Mouse (Mus musculus): ENCODE data around the gene Plp2.
"Not testable (repeated sequence)": the region's sequence is repeated elsewhere in the genome, so short reads cannot be mapped to it uniquely, and the experiment has no call there.

Plp2 gene

DNA sequence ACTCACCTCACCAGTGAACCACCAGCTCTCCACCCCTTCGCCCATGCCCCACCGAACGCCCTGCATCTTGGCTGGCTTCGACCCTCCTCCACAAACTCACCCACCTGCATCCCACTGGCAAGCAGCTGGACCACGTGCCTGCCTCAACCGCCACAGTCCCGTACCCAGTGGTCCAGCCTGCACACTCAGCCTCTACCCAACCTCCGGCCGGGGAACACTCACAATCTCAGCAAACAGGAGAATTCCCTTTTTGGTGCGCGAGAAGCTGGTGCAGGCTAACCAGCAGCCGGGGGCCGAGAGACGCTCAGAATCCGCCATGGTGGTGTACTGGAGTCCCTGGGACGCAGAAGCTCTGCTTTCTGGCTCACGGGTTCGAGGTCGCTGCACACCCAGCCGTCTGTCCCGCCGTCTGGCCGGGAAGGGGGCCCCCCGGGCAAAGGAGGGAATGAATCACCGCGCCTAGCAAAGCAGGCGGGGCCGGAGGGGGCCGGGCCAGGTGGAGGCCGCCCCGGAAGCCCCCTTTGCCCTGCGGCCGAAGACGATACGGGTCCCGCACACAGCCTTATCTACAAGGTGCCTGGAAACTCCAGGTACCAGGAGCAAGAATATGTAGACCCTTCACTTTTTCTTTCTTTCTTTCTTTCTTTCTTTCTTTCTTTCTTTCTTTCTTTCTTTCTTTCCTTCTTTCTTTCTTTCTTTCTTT lies at the start of gene Plp2:
Gene Plp2 (minus strand): TSS at position 470 of the 703 bp plus-strand sequence.
- no peak for DNase-seq (ENCODE audit: low read depth, low spot score)

DNA sequence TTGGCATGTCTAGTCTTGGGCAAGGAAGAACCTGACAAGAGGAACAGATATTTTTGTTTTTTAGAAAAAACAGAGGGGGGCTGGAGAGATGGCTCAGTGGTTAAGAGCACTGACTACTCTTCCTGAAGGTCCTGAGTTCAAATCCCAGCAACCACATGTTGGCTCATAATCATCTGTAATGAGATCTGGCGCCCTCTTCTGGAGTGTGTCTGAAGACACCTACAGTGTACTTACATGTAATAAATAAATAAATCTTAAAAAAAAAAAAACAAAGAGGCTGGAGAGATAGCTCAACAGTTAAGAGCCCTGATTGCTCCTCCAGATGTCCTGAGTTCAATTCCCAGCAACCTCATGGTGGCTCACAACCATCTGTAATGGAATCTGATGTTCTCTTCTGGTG lies 44.9 kb upstream of the Plp2 start:
- DNase-seq (ENCODE audit: low read depth, low spot score): not testable (repeated sequence)

DNA sequence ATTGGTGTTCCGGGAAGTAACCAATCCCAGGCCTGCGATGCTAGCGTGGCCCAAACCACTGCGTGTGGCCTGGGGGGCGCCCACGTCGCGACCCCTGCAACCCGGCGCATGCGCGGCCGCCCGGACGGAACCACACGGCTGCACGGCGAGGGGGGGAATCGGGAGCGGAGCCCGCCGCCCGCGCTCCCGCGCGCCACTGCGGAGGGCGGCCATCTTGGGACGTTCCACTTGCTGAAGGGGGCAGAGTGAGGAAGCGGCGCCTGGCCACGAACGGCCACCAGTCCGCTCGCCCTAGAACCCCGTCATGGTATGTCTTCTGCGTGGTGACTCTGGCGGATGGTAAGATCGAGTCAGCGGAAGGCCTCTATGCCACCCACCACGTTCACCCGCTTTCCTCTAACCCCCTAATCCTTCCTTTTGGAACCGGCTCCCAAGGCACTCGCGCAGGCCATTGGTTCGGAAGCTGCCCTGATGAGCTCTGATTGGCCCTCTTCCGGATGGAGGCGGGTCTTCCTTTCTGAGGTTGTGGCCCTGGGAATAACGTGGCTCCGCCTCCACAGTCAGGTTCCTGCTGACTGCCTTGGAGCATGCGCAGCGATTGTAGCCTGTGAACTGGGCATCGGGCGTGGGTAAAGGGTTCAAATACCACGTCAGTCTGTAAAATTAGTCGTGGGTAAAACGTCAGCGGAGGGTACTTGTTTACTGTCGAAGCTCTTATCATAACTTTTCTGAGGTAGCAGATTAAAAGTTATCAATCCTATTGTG lies 43.1 kb upstream of the Plp2 start, which contains the start of gene Wdr45:
Gene Wdr45 (plus strand): TSS at position 199 of the 765 bp plus-strand sequence.
- peak; percentile 90 for DNase-seq (ENCODE audit: low read depth, low spot score)

DNA sequence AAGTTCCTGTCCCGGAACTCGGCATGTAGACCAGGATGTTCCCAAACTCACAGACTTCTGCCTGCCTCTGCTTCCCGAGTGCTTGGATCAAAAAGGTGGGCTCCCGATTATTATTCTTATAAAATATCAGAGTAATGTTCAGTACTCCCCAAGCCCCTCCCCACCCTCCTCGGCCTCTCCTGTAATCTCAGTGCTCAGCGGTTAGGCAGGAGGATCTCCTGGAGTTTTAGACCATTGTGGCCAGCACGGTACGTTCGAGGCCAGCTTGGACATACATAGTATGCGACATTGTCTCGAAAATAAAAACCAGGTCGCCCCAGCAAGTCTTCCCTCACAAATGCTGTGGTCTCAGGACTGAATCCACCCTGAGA lies 42.6 kb upstream of the Plp2 start:
- not testable (repeated sequence) for DNase-seq (ENCODE audit: low read depth, low spot score)

DNA sequence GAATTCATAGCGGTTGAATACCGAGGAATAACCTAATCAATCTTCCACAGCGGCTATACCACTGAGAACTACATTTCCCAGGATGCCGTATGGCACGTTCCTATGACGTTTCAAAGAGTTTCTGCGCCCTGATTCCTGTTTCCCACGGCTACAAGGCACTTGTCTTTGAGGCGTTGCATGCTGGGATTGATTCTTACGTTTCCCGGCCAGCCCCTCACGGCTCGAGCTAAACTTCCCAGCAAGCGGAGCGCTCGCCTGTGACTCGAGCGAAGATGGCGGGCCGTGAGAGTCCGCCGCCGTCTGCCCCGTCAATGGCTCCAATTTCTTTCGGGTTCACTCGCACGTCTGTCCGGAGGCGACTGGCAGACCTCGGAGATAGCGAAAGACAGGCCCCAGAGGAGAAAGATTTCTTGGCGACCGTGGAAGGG lies 25.8 kb upstream of the Plp2 start, which contains the start of gene Gpkow:
Gene Gpkow (plus strand): TSS at position 178 of the 428 bp plus-strand sequence.
- peak; percentile 78 for DNase-seq (ENCODE audit: low read depth, low spot score)

DNA sequence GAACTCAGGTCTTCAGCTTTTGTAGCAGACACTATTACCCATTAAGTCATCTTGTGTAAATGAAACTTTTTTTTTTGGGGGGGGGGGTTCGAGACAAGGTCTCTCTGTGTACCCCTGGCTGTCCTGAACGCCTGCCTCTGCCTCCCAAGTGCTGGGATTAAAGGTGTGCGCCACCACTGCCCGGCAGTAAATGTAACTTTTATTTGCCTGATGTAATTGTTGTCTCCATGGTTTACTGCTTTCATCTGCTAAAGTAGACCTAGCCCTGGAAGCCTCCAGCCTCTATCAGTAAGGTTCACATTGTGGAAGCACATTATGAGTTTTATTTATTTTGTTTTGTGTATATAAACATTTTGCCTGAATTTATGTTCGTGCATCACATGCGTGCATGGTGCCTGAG lies 25.3 kb upstream of the Plp2 start:
- DNase-seq (ENCODE audit: low read depth, low spot score): no peak

DNA sequence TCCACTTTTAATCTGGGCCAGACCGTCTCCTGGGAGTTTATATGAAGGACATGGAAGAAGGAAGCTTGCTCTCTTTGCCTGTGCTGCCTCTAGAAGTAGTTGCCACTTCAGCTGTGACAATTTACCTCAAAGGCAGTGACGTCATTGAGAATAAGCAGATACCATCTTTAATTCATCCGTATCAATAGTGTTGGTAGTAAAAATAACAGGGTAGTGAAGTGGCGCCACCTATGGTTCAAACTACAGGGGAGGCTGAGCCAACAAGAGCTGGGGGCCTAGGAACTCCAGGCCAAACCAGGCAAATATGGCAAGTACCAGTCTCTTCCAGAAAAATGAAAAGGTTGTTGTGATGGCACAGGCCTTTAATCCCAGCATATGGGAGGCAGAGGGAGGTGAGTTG lies 21.7 kb upstream of the Plp2 start:
- DNase-seq (ENCODE audit: low read depth, low spot score): no peak

DNA sequence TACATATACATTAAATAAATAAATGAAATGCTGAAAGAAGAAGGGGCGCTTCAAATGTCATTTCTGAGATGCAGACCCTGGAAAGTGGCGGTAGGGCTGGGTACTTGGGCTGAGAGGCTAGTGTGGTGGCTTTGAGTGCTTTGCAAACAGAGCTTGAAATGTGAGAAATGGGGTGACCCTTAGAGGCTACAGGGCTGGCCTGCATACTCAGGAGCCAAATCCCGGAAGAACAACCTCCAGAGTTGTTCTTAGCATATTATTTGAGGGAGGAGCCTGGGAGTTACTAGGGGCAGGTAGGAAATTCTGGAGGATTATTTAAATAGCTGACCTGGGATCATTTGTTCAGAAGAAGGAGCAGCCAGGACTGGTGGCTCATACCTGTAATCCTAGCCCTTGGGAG lies 19.3 kb upstream of the Plp2 start:
- DNase-seq (ENCODE audit: low read depth, low spot score): no peak

DNA sequence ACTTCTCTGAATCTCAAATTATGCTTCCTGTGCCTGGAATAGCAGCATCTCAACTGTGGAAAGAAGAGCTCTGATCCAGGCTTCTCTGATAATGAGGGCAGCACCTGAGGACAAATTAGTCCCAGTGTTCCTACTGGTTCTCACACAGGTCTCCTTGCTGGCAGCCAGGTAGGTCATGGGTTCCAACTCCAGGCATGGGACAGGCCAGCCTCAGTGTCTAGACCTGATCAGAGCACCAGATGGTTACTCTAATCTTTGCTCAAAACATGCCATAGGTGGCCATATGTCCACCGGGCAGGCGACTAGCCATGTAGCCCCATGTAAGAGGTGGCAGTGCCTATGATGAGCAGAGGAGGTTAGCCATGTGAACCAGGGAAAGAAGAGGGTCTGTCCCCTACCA lies 17.1 kb upstream of the Plp2 start:
- DNase-seq (ENCODE audit: low read depth, low spot score): no peak

DNA sequence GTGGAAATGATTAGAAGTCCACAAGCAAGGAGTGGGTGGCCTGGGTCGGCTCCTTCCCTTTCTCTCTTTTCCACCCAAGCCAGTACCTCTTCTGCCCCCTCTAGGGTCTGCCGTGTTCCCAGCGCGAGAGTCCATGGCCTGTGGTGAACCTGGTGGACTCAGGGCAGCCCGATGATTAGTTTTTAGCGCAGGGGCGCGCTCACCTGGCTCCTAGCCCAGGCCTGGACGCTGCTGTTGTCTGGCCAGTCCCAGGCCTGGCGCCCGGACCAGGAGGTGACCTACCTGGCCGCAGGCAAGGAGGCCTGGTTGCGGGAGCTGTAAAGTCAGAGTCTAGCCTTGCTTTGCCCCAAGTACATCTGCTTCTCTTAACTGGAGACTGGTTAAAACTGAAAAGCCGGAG lies 9.7 kb upstream of the Plp2 start, which contains the start of gene Magix:
Gene Magix (minus strand): TSS at position 388 of the 400 bp plus-strand sequence.
- no peak for DNase-seq (ENCODE audit: low read depth, low spot score)

DNA sequence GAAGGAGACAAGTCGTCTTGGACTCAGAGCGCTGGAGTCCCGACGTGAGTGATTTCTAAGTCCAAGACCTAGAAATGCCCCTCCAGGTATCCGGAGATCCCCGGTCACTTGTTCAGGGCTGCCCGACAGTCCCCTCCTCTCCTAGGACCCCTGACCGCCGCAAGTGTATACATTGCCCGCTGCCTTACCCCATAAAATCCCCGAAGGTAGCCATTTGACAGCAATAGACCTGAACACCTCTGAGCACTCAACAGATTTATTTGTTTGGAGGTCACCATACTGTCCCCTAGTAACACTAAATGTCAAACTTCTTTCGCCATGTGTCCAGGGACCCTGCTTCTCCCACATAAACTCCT lies 8.8 kb upstream of the Plp2 start:
- no peak for DNase-seq (ENCODE audit: low read depth, low spot score)

DNA sequence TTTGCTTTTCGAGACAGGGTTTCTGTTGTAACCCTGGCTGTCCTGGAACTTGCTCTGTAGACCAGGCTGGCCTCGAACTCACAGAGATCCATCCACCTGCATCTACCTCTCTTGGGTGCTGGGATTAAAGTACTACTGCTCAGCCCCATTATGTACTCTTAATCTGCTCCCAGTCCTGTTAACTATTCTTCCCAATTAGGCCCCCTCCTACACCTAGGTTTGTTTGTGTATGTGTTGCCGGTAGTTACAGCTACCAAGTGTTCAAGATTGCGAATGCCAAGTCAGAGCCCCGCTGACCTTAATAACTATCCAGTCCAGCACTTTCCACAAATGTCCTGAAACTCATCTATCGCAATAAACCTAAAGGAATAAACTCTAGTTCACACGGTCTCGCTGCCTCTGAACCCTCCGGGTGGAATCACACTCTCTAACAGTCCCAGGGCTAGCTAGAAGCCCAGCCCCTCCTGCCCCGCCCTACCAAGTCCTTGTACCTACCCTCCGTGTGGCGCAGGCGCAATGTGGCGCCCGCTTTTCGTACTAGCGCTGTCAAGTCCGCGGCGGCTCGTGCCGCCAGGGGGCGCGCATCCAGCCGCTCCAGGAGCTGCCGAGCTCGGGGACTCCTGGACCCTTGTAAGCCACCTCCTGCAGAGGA lies 8.3 kb upstream of the Plp2 start:
- peak; percentile 71 for DNase-seq (ENCODE audit: low read depth, low spot score)

DNA sequence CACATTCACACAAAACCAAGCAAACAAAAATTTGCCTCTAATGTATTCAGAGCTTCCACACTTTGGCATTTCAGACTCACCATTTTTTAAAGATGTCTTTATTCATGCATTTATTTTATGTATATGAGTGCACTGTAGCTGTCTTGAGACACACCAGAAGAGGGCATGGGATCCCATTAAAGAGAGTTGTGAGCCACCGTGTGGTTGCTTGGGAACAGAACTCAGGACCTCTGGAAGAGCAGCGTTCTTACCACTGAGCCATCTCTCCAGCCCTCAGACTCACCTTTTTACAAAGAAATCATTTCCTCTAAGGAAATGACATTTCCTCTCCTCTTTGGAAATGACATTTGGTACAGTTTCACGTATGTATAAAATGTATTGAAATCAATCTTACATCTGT lies 7.8 kb upstream of the Plp2 start:
- no peak for DNase-seq (ENCODE audit: low read depth, low spot score)

DNA sequence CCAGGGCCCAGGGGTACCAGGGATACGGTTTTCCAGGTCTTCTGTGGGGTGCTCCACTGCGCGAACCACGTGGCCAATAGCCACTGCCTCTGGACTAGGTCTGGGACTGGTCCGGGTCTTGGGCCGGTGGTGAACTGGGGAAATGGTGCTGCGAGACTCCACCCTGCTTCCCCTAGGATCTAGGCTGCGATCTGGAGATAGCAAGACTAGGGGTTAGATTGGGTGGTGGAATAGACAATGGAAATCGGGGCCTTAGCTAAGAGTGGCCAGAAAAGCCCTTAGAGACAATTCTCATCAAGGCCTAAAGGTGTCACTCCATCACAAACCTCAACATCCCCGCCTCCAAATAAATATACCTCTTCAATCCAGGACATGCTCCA lies 3.8 kb upstream of the Plp2 start:
- no peak for DNase-seq (ENCODE audit: low read depth, low spot score)

DNA sequence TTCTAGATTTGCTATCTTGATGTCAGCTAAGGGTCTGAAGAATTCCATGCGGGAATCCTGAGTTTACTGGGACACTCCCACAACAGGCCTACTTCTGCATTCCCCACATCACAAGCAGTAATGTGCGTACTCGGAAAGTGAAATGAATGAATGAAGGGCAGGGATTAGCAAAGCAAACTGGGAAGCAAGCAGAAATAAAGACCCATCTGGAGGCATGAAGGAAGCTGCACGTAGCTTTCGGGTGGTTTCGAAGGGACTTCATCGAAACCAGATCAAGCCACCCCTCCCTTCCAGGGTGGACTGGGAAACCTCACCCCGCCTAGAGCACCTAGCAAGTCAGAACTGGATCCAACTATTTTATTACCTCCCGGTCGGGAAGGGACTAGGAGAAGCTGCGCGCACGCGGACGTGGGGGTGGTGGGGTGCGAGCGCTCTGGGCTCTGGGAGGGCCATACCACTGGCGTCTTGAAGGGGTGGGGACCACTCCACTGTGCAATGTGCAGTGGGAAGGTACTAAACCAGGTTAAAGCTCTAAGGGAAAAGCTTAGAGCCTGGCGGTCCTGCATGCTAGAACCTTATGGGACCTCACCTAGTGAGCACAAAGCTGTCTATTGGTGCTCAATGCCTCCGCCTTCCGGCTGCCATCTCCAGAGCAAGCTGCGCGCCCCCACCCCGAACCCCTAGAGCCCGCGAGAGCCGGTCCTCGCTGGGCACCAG lies 3.3 kb upstream of the Plp2 start:
- no peak for DNase-seq (ENCODE audit: low read depth, low spot score)

DNA sequence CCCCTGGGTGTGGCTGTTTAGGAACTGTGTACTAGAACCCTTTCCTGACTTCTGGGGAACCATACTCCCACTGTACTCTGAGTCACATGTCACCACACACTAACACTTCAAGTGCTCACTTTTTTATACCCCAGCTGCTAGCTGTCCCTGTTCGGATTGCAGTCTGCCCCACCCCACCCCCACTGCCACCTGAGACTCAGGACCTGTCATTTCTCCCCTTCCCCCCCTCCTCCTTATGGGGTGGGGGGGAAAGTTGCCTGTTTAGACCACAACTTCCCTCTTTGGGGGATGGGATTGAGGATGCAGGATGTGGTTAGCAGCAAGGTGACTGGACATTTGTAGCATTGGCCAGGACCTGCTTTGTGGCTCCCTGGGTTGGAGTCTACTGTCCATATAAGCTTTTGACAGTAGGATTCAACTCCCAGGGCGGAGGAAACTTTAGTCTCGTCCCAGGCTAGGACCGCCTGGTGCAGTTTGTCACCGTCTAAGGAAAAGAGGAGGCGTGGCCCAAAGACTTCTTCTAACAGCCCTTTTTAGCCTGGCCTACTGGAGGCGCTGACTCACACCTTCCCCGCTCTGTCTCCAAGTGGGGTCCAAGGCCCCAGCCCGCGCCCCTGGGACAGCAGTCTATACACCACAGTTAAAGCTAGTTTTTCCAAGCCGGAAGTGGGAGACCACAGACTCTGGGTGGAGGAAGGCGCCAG lies 2.5 kb upstream of the Plp2 start:
- DNase-seq (ENCODE audit: low read depth, low spot score): no peak

DNA sequence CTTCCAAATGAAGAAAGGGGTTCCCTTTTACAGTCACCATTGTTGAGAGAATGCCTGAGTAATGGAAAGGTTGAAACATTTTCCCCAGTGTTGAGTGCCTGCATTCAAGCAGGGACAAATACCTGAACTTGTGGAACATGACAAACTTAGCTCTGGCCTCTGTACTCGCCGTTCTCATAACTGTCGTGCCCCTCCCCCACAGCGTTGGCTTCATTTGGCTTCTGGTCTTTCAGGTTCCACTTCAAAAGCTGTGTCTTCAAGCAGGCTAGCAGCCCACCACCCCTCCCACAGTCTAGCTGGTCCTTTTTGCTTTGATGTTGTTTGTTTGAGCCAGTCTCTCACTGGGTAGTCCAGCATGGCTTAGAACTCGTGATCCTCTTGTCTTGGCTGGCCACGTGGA lies 1.5 kb upstream of the Plp2 start:
- no peak for DNase-seq (ENCODE audit: low read depth, low spot score)

DNA sequence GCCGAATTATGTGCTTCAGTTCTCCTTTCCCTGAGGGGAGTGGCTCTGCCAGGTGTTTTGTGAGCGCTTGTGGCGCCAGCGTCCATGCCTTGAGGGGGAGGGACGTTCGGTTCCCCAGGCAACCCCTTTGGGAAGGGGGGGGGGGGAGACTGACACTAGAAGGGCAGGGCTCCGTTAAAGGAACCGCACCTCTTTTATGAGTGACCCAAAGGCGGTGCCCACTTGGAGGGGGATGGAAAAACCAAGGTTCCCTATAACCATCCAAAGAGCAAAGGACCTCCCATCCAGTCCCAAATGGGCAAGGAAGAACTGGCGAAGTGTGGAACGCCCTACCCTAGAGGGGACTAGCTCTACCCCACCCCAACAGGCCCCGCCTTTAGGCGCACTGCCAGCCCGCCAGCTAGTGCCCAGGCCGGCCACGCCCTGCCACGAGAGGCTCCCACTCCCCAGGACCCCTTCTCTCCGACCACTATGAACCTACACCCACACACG lies 754 bp downstream of the Plp2 start:
- DNase-seq (ENCODE audit: low read depth, low spot score): no peak

DNA sequence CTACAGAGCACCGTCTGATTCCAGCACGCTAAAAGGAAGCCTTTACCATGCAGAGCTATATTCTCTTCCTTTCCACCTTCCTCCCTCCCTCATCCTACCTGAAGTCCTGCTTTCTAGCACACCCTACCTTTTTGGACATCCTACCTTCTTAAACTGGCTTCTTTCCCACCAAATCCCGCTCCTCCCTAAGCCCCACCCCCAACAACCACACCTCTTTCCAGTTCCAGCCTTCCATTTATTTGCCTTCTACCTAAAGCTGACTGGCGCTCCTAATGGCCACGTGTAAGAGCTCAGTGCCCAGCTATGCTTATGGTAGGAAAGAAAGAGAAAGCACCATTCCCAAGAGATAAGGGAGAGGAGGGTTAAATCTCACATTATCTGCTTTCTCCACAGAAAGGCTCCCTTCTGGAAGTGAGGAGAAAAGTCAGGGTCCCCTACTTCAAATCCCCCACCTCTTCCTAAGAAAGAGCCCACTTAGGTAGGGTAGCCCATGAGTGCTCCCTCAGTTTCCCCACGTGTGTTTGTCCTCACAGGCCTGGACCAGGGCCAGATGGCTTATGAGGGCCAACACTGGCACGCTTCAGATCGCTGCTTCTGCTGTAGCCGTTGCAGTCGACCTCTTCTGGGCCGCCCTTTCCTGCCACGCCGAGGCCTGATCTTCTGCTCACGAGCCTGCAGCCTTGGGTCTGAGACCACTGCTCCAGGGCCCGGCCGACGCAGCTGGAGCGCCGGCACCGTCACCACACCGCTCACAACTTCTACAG lies 5.3 kb downstream of the Plp2 start:
- no peak for DNase-seq (ENCODE audit: low read depth, low spot score)

DNA sequence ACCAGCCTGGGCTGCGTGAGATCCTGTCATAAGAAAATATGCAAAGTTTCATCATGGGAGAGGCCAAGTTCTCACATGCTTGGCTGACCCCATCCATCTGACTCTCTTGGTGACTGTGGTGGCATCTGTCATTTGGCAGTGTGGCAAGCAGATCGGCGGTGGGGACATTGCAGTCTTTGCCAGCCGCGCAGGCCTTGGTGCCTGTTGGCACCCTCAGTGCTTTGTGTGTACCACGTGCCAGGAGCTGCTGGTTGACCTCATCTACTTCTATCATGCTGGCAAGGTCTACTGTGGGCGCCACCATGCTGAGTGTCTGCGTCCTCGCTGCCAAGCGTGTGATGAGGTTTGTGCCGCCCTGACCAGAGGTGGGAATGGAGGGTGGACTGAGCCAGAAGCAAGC lies 6.4 kb downstream of the Plp2 start:
- no peak for DNase-seq (ENCODE audit: low read depth, low spot score)
